Mouse (Mus musculus) right cerebral cortex, adult 2 months (tissue): ENCODE measurements at regions not wholly inside any gene's neighbourhood (a gene's known extent, or its start where the extent isn't known, plus 50 kb on each side); places are given as distances from the start of the nearest gene placed in this dataset.
A peak's percentile ranks its signal among the peaks of the same experiment; 100 is the strongest.

Experiments
- DNase-seq, 2 experiments: peaks; one replicate each; pipeline ENCODE4 v3.0.0; 2021 to 2022; ENCODE audit warnings: low spot score in 2 of 2

DNA sequence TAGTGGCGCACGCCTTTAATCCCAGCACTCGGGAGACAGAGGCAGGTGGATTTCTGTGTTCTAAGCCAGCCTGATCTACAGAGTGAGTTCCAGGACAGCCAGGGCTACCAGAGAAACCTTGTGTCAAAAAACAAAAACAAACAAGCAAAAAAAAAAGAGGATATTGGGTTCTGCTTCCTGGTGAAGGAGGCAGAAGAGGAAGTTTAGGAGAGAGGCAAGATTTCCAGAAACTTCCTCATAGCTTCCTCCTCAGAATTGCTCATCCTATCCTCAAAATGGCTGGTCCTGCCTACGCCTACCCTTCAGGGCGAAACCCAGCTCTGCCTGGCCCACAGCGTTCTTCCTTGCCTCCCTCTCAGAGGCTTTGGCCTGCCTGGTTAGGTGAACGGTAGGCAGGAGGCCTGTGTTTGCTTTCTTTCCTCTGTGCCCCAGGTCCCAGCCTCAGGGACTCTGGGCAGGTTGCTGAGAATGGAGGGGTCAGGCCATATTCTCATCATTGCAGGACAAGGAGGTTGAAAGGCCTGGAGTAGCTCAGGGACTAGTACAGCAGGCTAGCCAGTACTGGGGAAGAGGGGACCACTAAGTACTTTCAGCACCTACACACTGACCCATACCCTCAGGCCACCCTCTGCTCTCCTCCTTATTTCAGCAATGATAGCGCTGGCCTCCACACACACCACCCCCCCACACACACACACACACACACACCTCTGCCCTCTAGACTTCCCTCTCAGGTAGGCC is 79.6 kb downstream of the Zfp36l2 start:
- DNase-seq: no peak

DNA sequence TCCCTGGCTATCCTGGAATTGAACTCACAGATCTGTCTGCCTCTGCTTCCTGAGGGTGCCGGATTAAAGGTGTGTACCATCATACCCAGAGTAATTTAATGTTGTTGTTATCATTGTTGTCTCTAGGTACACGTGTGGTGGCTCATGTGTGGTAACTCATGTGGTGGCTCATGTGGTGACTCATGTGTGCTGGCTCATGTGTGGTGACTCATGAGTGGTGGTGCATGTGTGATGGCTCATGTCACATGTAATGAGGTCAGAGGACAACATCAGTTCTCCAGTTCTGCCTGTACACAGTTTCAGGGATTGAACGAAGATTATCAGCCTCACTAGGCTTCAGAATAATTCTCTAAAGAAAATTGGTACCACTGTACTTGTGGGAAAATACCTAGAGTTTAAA is 80.2 kb downstream of the Zfp36l2 start:
- DNase-seq: no peak

DNA sequence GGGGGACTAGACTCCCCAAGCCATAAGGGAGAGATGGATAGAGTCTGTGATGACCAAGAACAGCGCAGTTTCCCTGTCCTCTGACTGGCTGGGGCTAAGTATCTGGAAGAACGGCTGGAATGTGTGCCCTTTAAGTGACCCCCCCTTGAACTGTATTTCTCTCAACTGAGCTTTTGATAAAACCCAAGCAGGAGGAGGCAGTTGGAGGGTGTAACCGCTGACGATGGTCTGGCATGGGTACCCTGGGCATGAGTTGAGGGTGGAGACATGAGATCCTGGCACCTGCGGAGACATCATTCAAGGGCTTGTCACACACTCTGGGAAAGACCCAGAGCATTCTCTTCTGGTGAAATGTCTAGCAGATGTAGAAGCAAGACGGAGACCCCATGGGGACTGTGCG is 83.5 kb downstream of the Zfp36l2 start:
- no peak for DNase-seq

DNA sequence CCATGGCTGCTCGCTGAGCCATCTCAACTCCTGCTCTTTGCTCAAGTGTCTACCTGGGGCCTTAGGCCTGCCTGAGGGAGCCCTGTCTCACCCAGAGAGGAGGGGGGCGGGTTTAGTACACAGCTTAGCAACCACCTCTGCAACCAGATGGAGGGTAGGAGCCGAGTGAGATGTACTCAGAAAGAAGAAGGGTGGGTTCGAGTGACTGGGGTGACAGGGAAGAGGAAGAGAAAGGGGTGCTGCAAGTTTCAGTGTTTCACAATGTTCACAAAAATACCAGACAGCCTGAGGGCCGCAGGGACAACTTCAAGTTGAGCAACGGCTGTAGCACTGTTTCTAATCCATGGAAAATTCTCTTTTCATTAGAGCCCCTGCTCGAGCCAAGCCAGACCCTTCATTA is 84.4 kb downstream of the Zfp36l2 start:
- peak in 1 of 2 experiments; percentile 24 for DNase-seq

DNA sequence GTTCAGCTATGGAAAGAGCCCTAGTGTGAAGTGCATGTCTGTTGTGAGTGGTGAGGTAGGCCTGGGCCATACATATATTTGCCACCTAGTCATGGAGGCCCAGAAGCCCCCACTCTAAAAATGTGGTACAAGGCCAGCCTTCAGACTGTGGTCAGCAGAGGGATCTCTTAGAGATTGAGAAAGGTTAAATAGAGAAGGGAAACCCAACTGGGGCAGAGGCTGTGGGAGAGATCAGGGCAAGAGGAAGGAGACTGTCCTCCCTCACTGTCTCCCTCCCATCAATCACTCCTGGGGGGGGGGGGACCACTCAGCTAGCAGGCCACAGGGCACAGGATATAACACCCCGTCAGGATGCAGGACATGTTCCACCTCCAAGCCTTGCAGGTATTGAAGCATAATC is 86.1 kb downstream of the Zfp36l2 start:
- DNase-seq: no peak

DNA sequence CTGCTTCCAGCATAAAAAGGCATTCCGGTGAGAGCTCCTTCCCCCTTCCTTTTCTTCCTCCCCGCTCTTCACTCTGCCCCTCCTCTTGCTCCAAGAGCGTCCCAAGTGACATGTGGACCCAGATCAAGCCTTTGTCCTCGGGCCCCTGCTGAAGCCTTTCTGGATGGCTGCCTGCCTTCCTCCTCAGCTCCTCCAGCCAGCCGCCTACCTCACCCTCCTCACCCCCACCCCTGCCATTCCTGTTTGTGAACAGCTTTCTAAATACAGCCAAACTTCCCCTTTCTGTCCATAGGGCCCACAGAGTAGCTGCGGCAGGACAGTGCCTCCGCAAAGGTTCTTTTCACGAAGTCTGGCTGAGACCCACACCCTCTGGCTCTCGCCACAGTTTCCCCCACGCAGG is 87.2 kb downstream of the Zfp36l2 start:
- peak in 1 of 2 experiments; percentile 22 for DNase-seq

DNA sequence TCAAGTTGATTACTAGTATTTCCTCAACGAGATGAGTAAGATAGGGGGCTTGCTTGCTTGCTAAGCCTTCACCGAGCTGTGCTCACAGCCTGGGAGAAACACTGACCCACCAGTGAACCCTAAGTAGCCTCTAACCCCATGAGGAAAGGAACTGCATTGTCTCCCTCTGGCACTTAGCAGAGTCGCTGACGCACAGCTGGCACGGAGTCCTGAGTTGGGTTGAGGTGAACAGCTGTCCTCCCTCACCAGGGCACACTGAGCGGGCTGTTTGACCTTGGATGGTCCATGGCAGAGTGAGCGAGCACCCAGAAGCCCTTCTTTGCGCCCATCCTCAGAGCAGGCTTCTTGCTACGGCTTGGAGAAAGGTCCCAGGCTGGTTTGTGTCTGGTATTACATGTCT is 88.0 kb downstream of the Zfp36l2 start:
- no peak for DNase-seq

DNA sequence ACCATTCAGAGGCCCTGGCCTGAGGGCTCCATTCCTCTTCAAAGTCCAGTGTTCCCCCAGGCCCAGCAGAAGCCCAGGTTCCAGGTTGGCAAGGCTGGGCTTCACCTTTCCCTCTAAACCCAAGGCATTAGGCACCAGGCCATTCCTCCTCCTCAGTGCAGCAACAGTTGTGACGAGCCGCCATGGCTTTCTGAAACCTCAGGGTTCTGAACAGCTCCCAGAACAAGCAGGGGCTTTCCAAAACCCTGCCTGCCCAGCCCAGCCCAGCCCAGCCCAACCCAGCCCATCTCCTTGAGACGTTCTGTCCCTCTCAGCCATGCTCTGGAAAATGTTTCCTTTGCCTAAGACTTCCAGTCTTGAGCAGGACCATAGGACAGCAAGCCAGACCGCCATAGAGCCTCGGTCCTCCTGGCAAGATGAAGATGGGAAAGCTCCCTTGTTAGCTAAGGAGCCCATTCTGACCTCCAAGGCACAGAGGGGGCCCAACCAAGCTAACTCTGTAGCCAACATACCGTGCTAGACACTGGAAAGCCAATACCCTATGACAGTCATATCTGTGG is 89.8 kb downstream of the Zfp36l2 start:
- DNase-seq: no peak

DNA sequence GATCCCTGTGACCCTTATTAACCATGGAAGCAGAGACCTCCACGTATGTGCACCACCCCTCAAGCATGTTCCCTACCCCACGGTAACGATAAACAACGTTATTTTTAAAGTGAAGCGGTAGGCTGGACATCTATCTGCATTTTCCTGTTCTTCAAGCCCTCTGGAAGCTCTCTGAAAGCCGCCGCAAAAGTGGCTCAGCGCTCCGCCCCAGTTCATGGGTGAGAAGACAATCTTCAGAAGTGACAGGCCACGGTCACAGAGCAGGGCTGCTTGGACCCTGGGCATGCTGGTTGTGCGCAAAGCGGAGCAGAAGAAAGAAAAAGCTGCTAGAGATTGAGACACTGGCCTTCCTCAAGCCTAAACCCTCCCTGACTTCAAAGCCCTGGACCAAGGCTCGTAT is 90.5 kb downstream of the Zfp36l2 start:
- DNase-seq: no peak

DNA sequence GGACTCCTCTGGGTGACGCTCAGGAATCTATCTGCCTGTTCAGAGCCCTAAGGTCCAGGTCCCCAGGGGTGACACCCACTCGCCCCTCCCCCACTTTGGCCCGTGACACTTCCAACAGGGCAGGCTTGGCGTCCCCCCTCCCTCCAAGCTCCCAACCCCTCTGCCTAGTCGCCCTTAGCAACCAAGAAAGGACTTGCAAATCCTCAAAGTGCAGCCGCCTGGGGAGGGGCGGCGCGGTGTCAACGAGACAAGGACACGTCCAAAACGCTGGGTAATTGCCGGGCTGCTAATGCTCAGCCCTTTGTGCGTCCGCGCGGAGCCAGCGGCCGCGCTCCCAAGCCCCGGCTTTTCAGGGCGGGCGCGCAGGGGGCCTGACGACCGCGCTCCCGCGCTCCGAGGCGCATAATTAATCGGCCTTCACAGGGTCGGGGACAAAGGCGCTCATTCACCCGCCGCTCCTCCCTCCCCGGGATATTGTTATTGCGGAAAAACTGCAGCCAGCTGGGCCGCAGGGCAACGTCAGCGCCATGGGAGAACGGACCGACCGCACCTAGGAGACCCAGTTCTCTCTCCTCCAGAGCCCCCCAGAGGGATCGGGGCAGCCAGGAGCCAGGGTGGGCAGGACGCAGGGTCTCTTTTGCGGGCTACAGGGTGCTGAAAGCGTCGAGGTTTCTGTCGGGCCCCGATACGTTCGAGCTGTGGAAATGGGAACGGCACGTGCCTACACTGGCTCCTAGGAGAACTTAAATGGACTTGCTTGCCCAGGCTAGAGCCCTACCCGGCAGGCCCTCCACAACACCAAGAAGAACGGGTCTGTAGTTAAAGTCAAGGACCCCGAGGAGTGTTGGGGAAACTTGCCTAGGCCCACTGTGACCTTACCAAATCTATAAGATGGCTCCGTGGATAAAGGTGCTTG is 91.1 kb downstream of the Zfp36l2 start:
- peak; percentile 61 to 62 for DNase-seq

DNA sequence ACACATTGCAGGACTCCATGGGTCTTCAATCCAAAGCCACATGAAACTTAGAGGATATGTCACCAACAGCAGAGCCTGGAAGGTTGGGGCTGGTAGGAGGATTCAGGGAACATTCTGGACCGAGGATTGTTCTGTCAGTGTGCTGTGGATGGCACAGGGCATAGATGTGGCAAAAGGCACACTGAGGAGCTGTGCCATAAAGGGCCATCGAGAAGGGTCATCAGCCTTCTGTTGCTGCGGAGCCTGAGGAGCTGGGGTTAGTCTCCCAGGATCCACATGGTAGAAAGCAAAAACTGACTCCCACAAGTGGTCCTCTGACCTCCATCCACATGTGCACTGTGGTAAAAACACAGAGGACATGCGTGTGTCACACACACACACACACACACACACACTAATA is 91.9 kb downstream of the Zfp36l2 start:
- no peak for DNase-seq

DNA sequence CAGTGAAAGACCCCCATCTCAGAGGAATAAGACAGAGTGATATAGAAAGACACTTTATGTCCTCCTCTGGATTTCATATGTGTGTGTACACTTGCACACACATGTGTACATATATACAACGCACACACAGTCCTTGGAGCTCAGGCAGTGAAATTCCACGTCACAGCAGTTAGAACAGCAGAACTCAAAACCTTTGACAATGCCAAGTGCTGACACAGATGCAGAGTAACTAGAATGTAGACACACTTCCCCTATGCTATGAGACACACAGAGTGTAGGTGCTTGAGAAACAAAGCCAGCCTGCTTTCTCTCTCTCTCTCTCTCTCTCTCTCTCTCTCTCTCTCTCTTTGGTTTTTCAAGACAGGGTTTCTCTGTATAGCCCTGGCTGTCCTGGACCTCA is 92.7 kb downstream of the Zfp36l2 start:
- DNase-seq: no peak

DNA sequence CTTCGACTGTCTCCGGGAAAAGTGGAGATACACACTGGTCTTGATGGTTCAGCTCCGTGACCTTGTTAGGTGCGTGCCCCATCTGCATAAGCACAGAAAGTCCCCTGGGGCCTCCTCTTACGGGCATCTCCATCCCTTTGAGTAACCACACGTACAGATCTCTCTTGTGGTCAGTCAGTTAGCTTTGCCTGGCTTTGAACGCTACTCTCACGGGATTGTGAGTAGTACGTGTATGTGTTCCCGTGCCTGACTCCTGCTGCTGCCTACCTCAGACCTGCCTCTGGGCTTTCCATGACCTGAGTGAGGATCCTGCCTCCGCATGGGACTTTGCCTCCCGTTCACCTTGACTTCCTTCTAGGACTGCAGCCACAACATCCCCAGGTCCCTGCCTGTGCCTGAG is 101.4 kb downstream of the Zfp36l2 start:
- no peak for DNase-seq

DNA sequence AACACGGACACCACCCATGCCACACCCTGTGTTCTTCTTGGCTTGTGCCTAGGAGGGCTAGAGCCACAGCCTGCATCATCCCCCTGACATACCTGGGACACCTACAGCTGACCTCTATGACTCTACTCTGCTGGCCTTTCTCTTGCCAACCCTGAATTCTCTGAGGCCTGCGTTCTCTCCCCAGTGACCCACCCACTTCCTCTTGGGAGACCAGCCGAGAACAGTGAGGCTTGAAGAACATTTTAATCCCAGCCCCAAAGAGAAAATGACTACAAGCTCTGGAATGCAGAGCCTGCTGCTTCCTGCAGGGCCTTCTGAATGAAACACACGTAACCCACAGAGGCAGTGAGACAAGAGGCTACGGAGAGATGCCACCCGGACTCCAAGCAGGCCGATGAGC is 102.0 kb downstream of the Zfp36l2 start:
- DNase-seq: no peak

DNA sequence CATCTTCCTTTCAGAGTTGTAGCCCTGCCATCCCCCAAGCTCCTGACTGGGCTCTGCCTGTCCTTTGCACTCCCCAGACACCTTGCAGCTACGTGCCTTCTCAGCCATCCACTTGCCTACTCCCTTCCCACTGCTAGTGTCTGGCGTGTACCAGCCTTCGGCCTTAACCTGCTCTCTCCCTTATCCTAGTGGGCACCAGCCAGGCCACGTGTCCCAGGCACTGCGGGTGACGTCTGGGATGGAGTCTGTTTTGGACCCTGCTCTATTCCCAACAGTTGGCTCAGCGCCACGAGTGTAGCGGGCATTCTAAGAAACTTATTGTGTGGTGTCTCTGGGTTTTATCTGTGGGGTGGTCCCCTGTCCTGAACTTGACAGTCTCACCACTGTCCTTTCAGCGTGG is 102.5 kb downstream of the Zfp36l2 start:
- no peak for DNase-seq

DNA sequence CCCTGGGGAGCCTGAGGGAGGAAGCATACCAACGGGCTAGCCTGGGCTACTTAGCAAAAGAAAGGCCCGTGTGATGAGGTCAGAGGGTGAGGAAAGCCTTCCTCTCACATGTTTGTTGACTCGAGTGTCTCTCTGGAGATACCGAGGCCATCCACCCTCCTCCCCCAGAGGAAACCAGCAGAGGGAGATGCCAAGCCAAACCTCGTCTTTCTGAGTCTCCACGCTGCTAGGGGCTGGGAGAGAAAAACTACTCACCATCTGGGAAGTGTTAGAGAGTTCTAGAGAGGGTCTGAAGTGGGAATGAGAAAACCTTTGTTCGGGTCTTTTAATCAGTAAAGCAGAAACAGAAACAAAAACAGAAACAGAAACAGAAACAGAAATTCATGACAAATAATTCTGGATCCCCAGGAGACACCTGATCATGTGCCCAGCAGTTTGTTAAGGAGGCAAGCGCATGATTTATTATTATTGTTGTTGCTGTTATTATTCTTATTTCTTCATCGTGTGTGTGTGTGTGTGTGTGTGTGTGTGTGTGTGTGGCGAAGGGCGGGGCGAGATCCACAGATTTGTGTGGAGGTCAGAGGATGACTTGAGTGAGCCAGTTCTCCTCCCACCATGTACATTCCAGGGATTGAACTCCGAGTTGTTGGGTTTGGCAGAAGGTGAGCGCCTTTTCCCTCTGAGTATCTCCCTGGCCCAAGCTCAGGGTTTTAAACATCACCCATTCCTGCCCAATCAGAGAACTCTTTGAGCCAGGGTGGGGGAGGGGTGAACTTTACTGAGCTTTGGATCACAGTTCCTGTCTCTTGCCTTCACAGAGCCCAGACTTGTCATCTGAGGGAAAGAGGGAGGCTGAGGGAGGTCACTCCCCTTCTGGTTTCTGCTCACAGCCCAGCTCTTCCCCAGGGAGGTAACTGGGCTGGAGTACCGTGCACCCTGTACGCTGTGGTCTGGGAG is 104.2 kb downstream of the Zfp36l2 start:
- no peak for DNase-seq

DNA sequence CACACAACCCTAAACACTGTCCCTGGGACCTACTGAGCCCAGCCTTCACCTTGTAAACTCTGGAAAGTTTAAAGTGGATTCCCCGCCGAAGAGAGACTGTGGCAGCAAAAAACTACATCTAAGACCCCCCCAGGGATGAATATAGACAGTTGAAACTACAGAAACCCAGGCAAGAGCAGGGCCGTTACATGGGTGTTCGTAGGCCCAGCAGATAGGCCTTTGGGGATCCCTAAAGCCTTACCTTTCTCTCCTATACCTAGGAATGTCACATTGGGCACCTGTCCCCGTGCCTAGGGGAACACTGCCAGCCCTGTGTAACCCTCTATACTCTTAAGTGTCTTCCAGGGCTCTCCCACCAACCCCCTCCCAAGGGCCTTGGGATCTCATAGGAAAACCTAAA is 105.2 kb downstream of the Zfp36l2 start:
- DNase-seq: no peak

DNA sequence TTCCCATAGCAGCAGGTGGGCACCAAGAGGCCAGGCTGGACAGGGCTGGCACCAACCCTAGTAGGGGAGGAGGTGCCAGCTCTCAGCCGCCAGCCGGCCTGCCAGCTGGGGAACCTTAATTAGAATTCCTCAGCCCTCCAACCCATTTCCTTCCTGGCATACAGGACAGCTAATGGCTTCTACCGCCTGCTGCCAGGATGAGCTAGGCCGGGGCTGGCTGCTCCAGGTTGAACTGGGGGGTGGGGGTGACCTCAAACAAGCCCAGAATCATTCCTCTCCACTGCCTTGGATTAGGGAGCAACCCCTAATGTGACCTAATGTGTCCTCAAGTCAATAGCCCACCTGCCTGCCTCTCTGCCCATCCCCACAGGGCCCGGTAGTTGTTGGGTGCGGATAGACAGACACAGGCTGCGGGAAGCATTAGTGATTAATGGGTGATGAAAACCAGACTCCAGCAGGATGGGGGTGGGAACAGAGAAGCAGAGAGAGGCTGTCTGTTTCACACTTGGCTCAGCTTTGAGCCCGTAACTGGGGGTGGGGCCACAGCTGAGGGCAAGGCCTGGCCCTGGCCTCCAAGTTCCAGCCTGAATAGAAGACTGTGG is 105.9 kb downstream of the Zfp36l2 start:
- peak; percentile 47 to 62 for DNase-seq

DNA sequence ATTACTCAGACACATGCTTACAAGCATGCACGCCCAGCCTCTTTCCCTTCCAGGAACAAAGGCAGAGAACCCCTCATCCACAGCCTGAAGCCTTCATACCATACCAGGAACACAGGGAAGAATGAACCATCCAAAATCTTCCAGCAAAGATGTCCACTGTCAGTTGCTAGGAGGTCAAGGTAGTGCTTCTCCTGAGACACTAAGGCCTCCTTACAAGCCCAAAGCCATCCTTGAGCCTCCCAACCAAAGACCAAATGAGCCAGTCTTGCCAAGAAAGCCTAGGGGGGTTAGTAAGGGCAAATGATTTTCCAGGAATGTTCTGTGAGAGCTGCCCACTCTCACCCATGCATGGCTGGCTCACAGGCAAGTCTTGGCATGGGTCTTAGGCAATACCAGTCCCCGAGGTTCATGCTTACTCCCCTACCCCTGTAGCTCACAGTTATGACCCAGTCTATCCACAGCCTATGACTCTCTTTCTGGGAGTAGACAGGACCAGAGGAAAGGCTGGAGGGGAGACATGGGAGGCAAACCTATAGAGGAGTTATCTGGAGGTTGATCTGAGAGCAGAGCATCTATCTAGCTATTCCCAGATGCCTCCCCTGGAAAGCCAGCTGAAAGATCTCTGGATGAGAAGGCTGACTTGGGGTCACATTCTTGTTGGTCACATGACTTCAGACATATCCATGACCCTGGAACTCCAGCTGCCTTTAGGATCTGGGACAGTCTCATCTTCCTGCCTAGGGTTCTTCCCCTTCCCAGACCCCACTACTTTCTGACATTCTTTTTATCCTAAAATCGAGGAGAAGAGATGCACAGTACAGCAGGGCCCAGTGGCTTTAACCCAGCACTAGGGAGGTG is 112.4 kb downstream of the Zfp36l2 start:
- DNase-seq: no peak
